Mouse (Mus musculus) heart, postnatal 0 days (tissue): ENCODE data around the gene Rbfox1. TPM values are rescaled to one million over a fixed set of nuclear protein-coding genes. Genes with fewer than 3 reads are reported as not detected.

Source experiments
- ATAC-seq: fragments of 200-750 bp; cut with Nextera tagmentation; 2 replicates; pipeline ENCODE4 v1.8.0; 2017; ENCODE audit warnings: low read depth, moderate number of reproducible peaks, moderate library complexity; ENCODE audit not compliant: insufficient read depth
- DNase-seq: peaks from one replicate; pipeline ENCODE4 v3.0.0-alpha.2; 2016; ENCODE audit warnings: low spot score
- H3K27ac ChIP-seq: fragments of 300-500 bp; sonication (generic); 2 replicates; pipeline ENCODE4 v1.5.1; 2014; ENCODE audit warnings: low read depth, mild to moderate bottlenecking
- H3K27me3 ChIP-seq: fragments of 300-500 bp; sonication (generic); 2 replicates; pipeline ENCODE4 v1.6.1; 2014; ENCODE audit warnings: low read length, mixed read lengths; ENCODE audit not compliant: control insufficient read depth, insufficient read depth
- H3K36me3 ChIP-seq: fragments of 300-500 bp; sonication (generic); replicated peaks from 2 replicates; pipeline ENCODE4 v1.6.1; 2014; ENCODE audit warnings: low read length, mixed read lengths; ENCODE audit not compliant: control insufficient read depth, insufficient read depth
- H3K4me1 ChIP-seq: fragments of 300-500 bp; sonication (generic); 2 replicates; pipeline ENCODE4 v1.6.1; 2014; ENCODE audit warnings: antibody characterized with exemption; ENCODE audit not compliant: control insufficient read depth, insufficient read depth
- H3K4me2 ChIP-seq: fragments of 300-500 bp; sonication (generic); 2 replicates; pipeline ENCODE4 v1.6.1; 2014; ENCODE audit warnings: low read depth, mild to moderate bottlenecking, low read length, moderate library complexity
- H3K4me3 ChIP-seq: fragments of 300-500 bp; sonication (generic); 2 replicates; pipeline ENCODE4 v1.5.1; 2014; ENCODE audit warnings: low read depth, low read length
- H3K9ac ChIP-seq: fragments of 300-500 bp; sonication (generic); replicated peaks from 2 replicates; pipeline ENCODE4 v1.6.1; 2014; ENCODE audit warnings: low read depth, low read length, mixed read lengths
- H3K9me3 ChIP-seq: fragments of 300-500 bp; sonication (generic); replicated peaks from 2 replicates; pipeline ENCODE4 v1.6.1; 2016; ENCODE audit warnings: low read length; ENCODE audit not compliant: control insufficient read depth
- CTCF ChIP-seq: IDR thresholded peaks from 2 replicates; pipeline ENCODE4 v1.5.1; 2016; ENCODE audit warnings: antibody characterized with exemption, control low read depth, low read depth
- EP300 ChIP-seq: IDR thresholded peaks from 2 replicates; pipeline ENCODE4 v1.6.1; 2016; ENCODE audit warnings: antibody characterized with exemption, low read depth
- WGBS: fragments of 180-500 bp; shearing (Covaris S2); extraction: QIAGEN DNeasy Blood & Tissue Kit; methylation state at CpG from one replicate; pipeline ENCODE4 v1.1.7; 2014; 5-methylcytosine and 5-hydroxymethylcytosine counted together
- polyA plus RNA-seq: library from polyadenylated mRNA; unstranded; fragments of >200 nt; fragmentation: Nextera tagmentation; extraction: Ambion mirVana; gene quantifications from 2 replicates; pipeline ENCODE4 v1.2.1, GENCODE M21; 2015
- total RNA-seq: library from RNA; depleted of rRNA; stranded (reverse); fragments of >200 nt; gene quantifications from 2 replicates; pipeline ENCODE4 v1.2.3, GENCODE M21; 2014; ENCODE audit warnings: low replicate concordance

Gene Rbfox1
- total and polyA plus RNA-seq, 2 experiments from 2014 or later: 6.0 to 15.3 TPM

GRCm38 (mm10) chr16:7115945-7116344 is 1230.8 kb downstream of the Rbfox1 start:
- no peak for TF ChIP-seq CTCF
- no peak for TF ChIP-seq EP300
- Histone ChIP-seq H3K4me3 (no peak overlapping the region), H3K36me3 (no peaks in the 10 kb centered on the region), H3K9ac (no peak overlapping the region), H3K4me1 (no peaks in the 10 kb centered on the region; the same call in 1 of the 2 replicates), H3K9me3 (no peaks in the 10 kb centered on the region), H3K4me2 (no peak overlapping the region), H3K27me3 (no peaks in the 10 kb centered on the region), H3K27ac (no peak overlapping the region)
- ATAC-seq (no peak), DNase-seq (no peak)
- WGBS: 46% methylated on average over 3 of the region's 3 CpGs

GRCm38 (mm10) chr16:7129591-7129990 is 1244.4 kb downstream of the Rbfox1 start:
- no peak for ATAC-seq
- no peak overlapping the region for H3K9ac ChIP-seq
- WGBS: 57% methylated on average over 5 of the region's 5 CpGs
- no peaks in the 10 kb centered on the region for H3K4me1 ChIP-seq
- TF ChIP-seq CTCF: no peak
- no peak for TF ChIP-seq EP300
- H3K27ac ChIP-seq: no peak overlapping the region
- no peaks in the 10 kb centered on the region for H3K9me3 ChIP-seq
- H3K4me3 ChIP-seq: no peak overlapping the region
- no peak for DNase-seq
- no peak overlapping the region for H3K4me2 ChIP-seq
- H3K36me3 ChIP-seq: no peaks in the 10 kb centered on the region
- H3K27me3 ChIP-seq: no peaks in the 10 kb centered on the region

- Histone ChIP-seq H3K9me3 (no peaks in the 10 kb centered on the region), H3K36me3 (no peaks in the 10 kb centered on the region), H3K4me1 (no peaks in the 10 kb centered on the region), H3K27me3 (no peaks in the 10 kb centered on the region), H3K9ac (no peak overlapping the region), H3K27ac (no peak overlapping the region), H3K4me2 (no peak overlapping the region), H3K4me3 (no peak overlapping the region)
- DNase-seq: no peak
- no peak for ATAC-seq
- 22% methylated on average over 1 of the region's 1 CpGs for WGBS
- TF ChIP-seq CTCF: no peak
- TF ChIP-seq EP300: no peak
These were observed 1247.3 kb downstream of the Rbfox1 start for GRCm38 (mm10) chr16:7132434-7132833.

- DNase-seq (peak; percentile 42), ATAC-seq (no peak)
- Histone ChIP-seq H3K4me3 (no peak overlapping the region), H3K4me2 (no peak overlapping the region), H3K36me3 (no peaks in the 10 kb centered on the region), H3K27ac (no peak overlapping the region), H3K9me3 (no peaks in the 10 kb centered on the region), H3K4me1 (no peaks in the 10 kb centered on the region), H3K27me3 (no peaks in the 10 kb centered on the region), H3K9ac (no peak overlapping the region)
- TF ChIP-seq EP300 (no peak), CTCF (peak; percentile 82)
- WGBS: 52% methylated on average over 1 of the region's 1 CpGs
These were observed 1251.8 kb downstream of the Rbfox1 start for GRCm38 (mm10) chr16:7136971-7137370.

- WGBS: 78% methylated on average over 2 of the region's 2 CpGs
- no peak overlapping the region for H3K4me3 ChIP-seq
- TF ChIP-seq CTCF (no peak), EP300 (no peak)
- no peaks in the 10 kb centered on the region for H3K4me1 ChIP-seq
- H3K9ac ChIP-seq: no peak overlapping the region
- no peaks in the 10 kb centered on the region for H3K36me3 ChIP-seq
- DNase-seq: no peak
- no peaks in the 10 kb centered on the region for H3K27me3 ChIP-seq
- H3K4me2 ChIP-seq: no peak overlapping the region
- H3K27ac ChIP-seq: no peak overlapping the region
- no peak for ATAC-seq
- no peaks in the 10 kb centered on the region for H3K9me3 ChIP-seq
These were observed 1254.3 kb downstream of the Rbfox1 start for GRCm38 (mm10) chr16:7139480-7139879.

- no peaks in the 10 kb centered on the region for H3K9me3 ChIP-seq
- no peak for TF ChIP-seq EP300
- H3K4me2 ChIP-seq: peak overlapping the region; percentile 19; the same call in 1 of the 2 replicates
- 19% methylated on average over 8 of the region's 8 CpGs for WGBS
- no peak overlapping the region for H3K4me3 ChIP-seq
- no peak overlapping the region; the same call in 1 of the 2 replicates for H3K27ac ChIP-seq
- no peak overlapping the region for H3K9ac ChIP-seq
- H3K27me3 ChIP-seq: no peaks in the 10 kb centered on the region
- ATAC-seq (peak; percentile 70), DNase-seq (no peak)
- no peaks in the 10 kb centered on the region for H3K36me3 ChIP-seq
- H3K4me1 ChIP-seq: no peaks in the 10 kb centered on the region
These were observed 1255.8 kb downstream of the Rbfox1 start for GRCm38 (mm10) chr16:7140909-7141308.
